ENCODE assay signal across 22 mouse cellular contexts in the genomic region with DNA sequence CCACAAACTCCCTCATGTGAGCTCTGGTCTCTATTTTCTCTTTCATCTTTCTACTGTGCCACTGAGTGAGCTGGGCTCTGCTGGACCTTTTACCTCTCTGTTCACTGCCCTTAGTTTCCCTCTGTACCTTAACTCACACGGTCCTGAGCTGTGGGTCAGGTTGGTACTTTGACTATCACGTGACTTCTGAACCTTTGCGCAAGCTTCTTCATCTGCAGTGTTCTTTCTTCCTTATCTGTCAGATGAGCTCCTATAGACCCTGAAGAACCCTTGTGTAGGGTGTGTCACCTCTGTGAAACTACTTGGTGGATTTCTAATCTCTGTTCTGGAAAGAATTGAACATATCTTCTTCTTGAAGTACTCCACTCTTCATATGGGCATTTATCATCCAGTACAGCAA.
"Had no signal": no experiment of that assay in that cellular context is flagged by ENCODE, and none has a peak within 500 bp of the region (broad histone marks: within the 10 kb centered on the region; RNA-seq: fewer than 3 reads in every experiment).

No protein-coding gene starts in this region.

- H3K4me3 ChIP-seq: layer of hippocampus, adult 2 months; limb, embryonic 15.5 days; myocyte; neural tube, embryonic 15.5 days had no signal

- H3K9me3 ChIP-seq: limb, embryonic 15.5 days; neural tube, embryonic 15.5 days had no signal

- H3K9ac ChIP-seq: limb, embryonic 15.5 days; liver, embryonic 14.5 days; liver, postnatal 0 days; lung, embryonic 14.5 days; neural tube, embryonic 15.5 days had no signal

- DNase-seq: kidney, adult 2 months; kidney, postnatal 25 days; layer of hippocampus, adult 9-11 months; liver, postnatal 0 days; lung, embryonic 14.5 days; midbrain, embryonic 14.5 days; right cerebral cortex, adult 18-20 months; right cerebral cortex, postnatal 14 days; right cerebral cortex, postnatal 4 days; thymus, adult 2 months; thymus, postnatal 14 days; thymus, postnatal 4 days had no signal

- H3K27ac ChIP-seq: kidney, postnatal 0 days; layer of hippocampus, adult 2 months; limb, embryonic 15.5 days; liver, embryonic 14.5 days; macrophage; neural tube, embryonic 15.5 days; stomach, postnatal 0 days had no signal

- H3K4me2 ChIP-seq: limb, embryonic 15.5 days; liver, embryonic 11.5 days; lung, embryonic 14.5 days; neural tube, embryonic 15.5 days had no signal

- H3K27me3 ChIP-seq: limb, embryonic 15.5 days; neural tube, embryonic 15.5 days had no signal

- ATAC-seq: liver, postnatal 0 days; lung, postnatal 0 days had no signal

- H3K36me3 ChIP-seq: limb, embryonic 15.5 days; neural tube, embryonic 15.5 days had no signal
